Mouse (Mus musculus): ENCODE data around the gene Gm10309. TPM values are rescaled to one million over a fixed set of nuclear protein-coding genes. Genes with fewer than 3 reads are reported as not detected.

The Gm10309 gene
- polyA plus RNA-seq, 1 experiment from 2014 or later: 0.25 TPM

DNA sequence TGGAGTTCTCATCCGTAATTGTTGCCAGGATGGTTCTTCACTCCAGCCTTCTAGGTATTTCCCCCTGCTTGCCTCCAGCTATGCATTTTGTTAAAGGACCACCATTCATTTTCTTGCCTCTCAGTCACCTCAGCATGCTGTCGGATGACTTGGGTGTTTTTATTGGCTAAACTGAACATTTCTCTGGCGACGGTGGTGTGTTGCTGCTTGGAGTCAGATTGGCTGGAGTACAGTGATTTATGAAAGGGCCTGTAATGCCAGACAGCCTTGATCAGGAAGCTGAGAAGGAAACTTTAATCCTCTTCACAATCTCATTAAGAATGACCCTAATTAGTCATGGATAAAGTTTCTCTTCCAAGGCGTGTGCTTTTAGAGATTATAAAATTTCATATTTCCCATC lies 4.8 kb upstream of the Gm10309 start:
- WGBS: 65% methylated on average over 5 of the region's 5 CpGs

GRCm38 (mm10) chr17:86508212-86508490 lies 3.1 kb upstream of the Gm10309 start:
- Histone ChIP-seq H3K27me3 (replicated peaks) (no peaks in the 10 kb centered on the region), H3K4me2 (no peak overlapping the region), H3K9me3 (no peaks in the 10 kb centered on the region), H3K4me3 (no peak overlapping the region), H3K4me1 (peaks cover 41% of the 10 kb centered on the region), H3K27ac (replicated peaks) (no peak overlapping the region), H3K9ac (no peak overlapping the region), H3K36me3 (peaks cover 3% of the 10 kb centered on the region; the same call in 1 of the 2 replicates)
- 77% methylated on average over 3 of the region's 3 CpGs for WGBS
- no peak for ATAC-seq (ENCODE audit: extremely low read depth, insufficient number of reproducible peaks, low FRiP score, low TSS enrichment)

More for the DNA sequence above, 4.8 kb upstream of the Gm10309 start:
- no peak overlapping the region for H3K9ac ChIP-seq
- no peak overlapping the region for H3K4me2 ChIP-seq
- no peaks in the 10 kb centered on the region for H3K9me3 ChIP-seq
- peaks cover 52% of the 10 kb centered on the region for H3K4me1 ChIP-seq
- peaks cover 3% of the 10 kb centered on the region; the same call in 1 of the 2 replicates for H3K36me3 ChIP-seq
- H3K27ac ChIP-seq (replicated peaks): peak overlapping the region; percentile 64
- ATAC-seq (ENCODE audit: extremely low read depth, insufficient number of reproducible peaks, low FRiP score, low TSS enrichment): no peak
- no peaks in the 10 kb centered on the region for H3K27me3 ChIP-seq (replicated peaks)
- H3K4me3 ChIP-seq: no peak overlapping the region

GRCm38 (mm10) chr17:86507342-86508211 lies 2.5 kb upstream of the Gm10309 start:
- no peak for ATAC-seq (ENCODE audit: extremely low read depth, insufficient number of reproducible peaks, low FRiP score, low TSS enrichment)
- H3K4me3 ChIP-seq: no peak overlapping the region
- no peak overlapping the region for H3K4me2 ChIP-seq
- WGBS: 60% methylated on average over 19 of the region's 19 CpGs
- H3K27ac ChIP-seq (replicated peaks): peak overlapping the region; percentile 82
- no peak overlapping the region for H3K9ac ChIP-seq
- H3K9me3 ChIP-seq: no peaks in the 10 kb centered on the region
- H3K36me3 ChIP-seq: peaks cover 3% of the 10 kb centered on the region; the same call in 1 of the 2 replicates
- peaks cover 39% of the 10 kb centered on the region for H3K4me1 ChIP-seq
- no peaks in the 10 kb centered on the region for H3K27me3 ChIP-seq (replicated peaks)

- no peaks in the 10 kb centered on the region for H3K9me3 ChIP-seq
- WGBS: 56% methylated on average over 5 of the region's 5 CpGs
- H3K27ac ChIP-seq (replicated peaks): peak overlapping the region; percentile 82
- H3K27me3 ChIP-seq (replicated peaks): no peaks in the 10 kb centered on the region
- H3K36me3 ChIP-seq: peaks cover 3% of the 10 kb centered on the region; the same call in 1 of the 2 replicates
- H3K4me3 ChIP-seq: no peak overlapping the region
- no peak overlapping the region for H3K9ac ChIP-seq
- H3K4me2 ChIP-seq: 0 out of 2 replicates have a peak overlapping the region, but pooled peaks have one; percentile 3
- ATAC-seq (ENCODE audit: extremely low read depth, insufficient number of reproducible peaks, low FRiP score, low TSS enrichment): no peak
- peaks cover 37% of the 10 kb centered on the region for H3K4me1 ChIP-seq
These were observed 1.8 kb upstream of the Gm10309 start for GRCm38 (mm10) chr17:86506881-86507280.

DNA sequence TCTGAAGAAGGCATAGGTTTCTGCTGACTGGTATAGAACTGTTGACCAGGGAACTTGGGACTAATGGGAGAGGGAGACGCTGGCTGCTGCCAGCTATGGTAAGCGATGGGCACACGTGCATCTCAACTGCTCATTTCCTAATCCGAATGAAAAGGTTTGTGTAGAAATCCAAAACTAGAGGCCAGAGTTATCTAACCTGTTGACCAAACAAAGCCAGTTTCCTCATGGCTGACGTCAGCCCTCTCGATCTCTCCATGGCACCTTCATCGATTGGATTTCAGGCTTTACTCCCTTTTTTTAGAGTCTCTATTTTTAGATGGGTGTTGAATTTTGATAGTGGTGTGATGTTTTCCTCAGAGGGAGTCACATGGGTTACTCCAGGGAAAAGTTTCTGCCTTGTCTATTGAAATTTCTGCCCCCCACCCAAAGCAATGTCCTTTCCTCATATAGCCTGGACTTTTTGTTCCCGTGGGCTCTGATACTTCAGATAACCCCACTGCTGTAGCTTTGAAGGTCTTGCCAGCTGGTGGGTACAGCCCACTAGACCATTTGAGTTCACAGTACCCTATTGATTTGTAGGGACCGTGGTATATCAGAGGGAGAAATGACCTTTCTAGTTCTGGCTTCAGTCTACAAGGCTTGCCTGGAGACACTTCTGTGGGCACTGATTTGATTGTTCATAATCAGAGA lies 1.7 kb downstream of the Gm10309 start:
- H3K27me3 ChIP-seq (replicated peaks): no peaks in the 10 kb centered on the region
- 78% methylated on average over 9 of the region's 9 CpGs for WGBS

GRCm38 (mm10) chr17:86501393-86501792 lies 3.6 kb downstream of the Gm10309 start:
- Histone ChIP-seq H3K4me1 (peaks cover 24% of the 10 kb centered on the region), H3K4me3 (no peak overlapping the region), H3K36me3 (peaks cover 19% of the 10 kb centered on the region), H3K27ac (replicated peaks) (no peak overlapping the region), H3K27me3 (replicated peaks) (no peaks in the 10 kb centered on the region), H3K9ac (no peak overlapping the region), H3K9me3 (no peaks in the 10 kb centered on the region), H3K4me2 (no peak overlapping the region)
- no peak for ATAC-seq (ENCODE audit: extremely low read depth, insufficient number of reproducible peaks, low FRiP score, low TSS enrichment)
- 67% methylated on average over 4 of the region's 4 CpGs for whole genome bisulfite sequencing

More for the DNA sequence above, 1.7 kb downstream of the Gm10309 start:
- Histone ChIP-seq H3K9ac (no peak overlapping the region), H3K36me3 (peaks cover 9% of the 10 kb centered on the region), H3K9me3 (no peaks in the 10 kb centered on the region), H3K4me1 (peaks cover 41% of the 10 kb centered on the region), H3K4me2 (no peak overlapping the region), H3K4me3 (no peak overlapping the region), H3K27ac (replicated peaks) (no peak overlapping the region)
- no peak for ATAC-seq (ENCODE audit: extremely low read depth, insufficient number of reproducible peaks, low FRiP score, low TSS enrichment)

DNA sequence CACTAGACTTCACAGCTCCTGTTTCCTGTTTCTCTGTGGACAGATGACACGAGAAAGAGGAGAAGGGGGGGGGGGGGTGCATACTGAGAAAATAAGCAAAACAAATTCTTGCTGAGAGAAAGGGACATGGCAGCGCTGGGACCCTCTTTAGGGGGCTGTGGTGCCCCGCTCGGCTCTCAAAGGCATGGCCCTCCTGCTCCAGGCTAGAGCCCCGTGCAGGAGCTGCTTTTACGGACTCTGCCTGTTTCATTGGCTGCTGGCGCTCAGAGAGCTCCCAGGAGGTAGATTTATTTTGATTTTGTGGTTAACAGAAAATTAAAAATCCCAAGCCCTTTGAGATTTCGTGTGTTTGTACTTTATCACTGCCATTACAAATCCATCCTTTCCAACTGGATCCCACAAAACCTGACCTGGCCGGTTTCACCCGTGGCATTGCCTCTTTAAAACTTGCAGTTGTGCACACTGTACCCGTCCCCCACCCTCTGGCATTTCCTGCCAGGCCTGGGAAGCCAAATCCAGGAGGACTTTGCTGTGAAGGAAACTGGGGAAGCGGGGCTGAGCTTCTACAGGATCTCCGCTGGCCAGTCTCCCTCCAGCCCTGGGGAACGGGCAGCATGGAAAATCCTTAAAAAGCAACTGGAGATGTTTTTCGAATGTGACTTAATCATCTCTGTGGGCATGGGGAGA lies 5.5 kb downstream of the Gm10309 start:
- Histone ChIP-seq H3K36me3 (peaks cover 23% of the 10 kb centered on the region), H3K27ac (replicated peaks) (peak overlapping the region; percentile 86), H3K4me3 (no peak overlapping the region), H3K9ac (peak overlapping the region; percentile 33; the same call in 1 of the 2 replicates), H3K27me3 (replicated peaks) (no peaks in the 10 kb centered on the region), H3K4me2 (peak overlapping the region; percentile 8; the same call in 1 of the 2 replicates), H3K4me1 (peaks cover 28% of the 10 kb centered on the region), H3K9me3 (no peaks in the 10 kb centered on the region)
- WGBS: 51% methylated on average over 15 of the region's 15 CpGs
- no peak for ATAC-seq (ENCODE audit: extremely low read depth, insufficient number of reproducible peaks, low FRiP score, low TSS enrichment)

DNA sequence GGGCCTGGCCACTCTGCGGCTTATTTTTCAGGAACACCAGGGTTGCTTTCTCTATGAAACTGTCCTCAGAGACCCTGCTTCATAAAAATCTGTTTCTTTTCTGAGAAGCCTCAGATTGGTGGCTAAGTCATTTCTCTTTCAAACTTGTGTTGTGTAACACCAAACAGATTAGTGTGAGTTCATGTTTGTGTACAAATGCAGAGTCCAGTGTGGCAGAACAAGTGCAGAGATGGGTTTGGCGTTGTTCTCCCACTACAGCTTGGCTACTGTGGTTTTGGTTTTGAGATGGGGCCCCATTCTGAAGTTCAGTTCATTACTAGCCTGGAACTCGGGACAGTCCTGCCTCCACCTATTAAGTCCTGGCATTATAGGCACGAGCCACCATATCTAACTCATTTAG lies 7.7 kb downstream of the Gm10309 start:
- Histone ChIP-seq H3K9me3 (no peaks in the 10 kb centered on the region), H3K4me1 (peaks cover 30% of the 10 kb centered on the region), H3K36me3 (peaks cover 27% of the 10 kb centered on the region), H3K27ac (replicated peaks) (no peak overlapping the region), H3K4me2 (no peak overlapping the region), H3K9ac (no peak overlapping the region), H3K4me3 (no peak overlapping the region), H3K27me3 (replicated peaks) (no peaks in the 10 kb centered on the region)
- no peak for ATAC-seq (ENCODE audit: extremely low read depth, insufficient number of reproducible peaks, low FRiP score, low TSS enrichment)
- 77% methylated on average over 4 of the region's 4 CpGs for WGBS

GRCm38 (mm10) chr17:86496123-86496771 lies 8.8 kb downstream of the Gm10309 start:
- no peaks in the 10 kb centered on the region for H3K9me3 ChIP-seq
- WGBS: 78% methylated on average over 9 of the region's 9 CpGs

DNA sequence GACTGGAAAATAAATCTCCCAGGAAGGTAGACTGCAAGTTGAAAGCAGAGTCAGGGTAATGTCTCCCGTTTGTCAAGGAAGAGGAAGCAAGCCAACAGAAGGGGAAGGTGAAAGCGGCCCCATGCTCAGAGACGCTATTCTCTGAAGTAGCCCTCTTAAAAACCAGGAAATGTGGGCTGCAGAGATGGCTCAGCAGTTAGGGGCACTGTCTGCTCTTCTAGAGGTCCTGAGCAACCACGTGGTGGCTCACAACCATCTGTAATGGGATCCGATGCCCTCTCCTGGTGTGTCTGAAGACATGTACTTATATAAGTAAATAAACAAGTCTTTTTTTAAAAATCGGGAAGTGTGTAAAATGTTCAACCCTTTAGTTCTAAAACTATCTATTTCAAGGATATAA lies 10.1 kb downstream of the Gm10309 start:
- no peak overlapping the region for H3K27ac ChIP-seq (replicated peaks)
- no peak overlapping the region for H3K4me2 ChIP-seq
- no peaks in the 10 kb centered on the region for H3K9me3 ChIP-seq
- WGBS: 49% methylated on average over 6 of the region's 6 CpGs
- no peak for ATAC-seq (ENCODE audit: extremely low read depth, insufficient number of reproducible peaks, low FRiP score, low TSS enrichment)
- no peak overlapping the region for H3K9ac ChIP-seq
- peaks cover 29% of the 10 kb centered on the region for H3K4me1 ChIP-seq
- H3K36me3 ChIP-seq: peaks cover 40% of the 10 kb centered on the region
- H3K4me3 ChIP-seq: no peak overlapping the region
- no peaks in the 10 kb centered on the region for H3K27me3 ChIP-seq (replicated peaks)

More at GRCm38 (mm10) chr17:86496123-86496771, 8.8 kb downstream of the Gm10309 start:
- Histone ChIP-seq H3K4me2 (no peak overlapping the region), H3K36me3 (peaks cover 36% of the 10 kb centered on the region), H3K4me1 (peaks cover 35% of the 10 kb centered on the region), H3K27ac (replicated peaks) (no peak overlapping the region), H3K27me3 (replicated peaks) (no peaks in the 10 kb centered on the region), H3K4me3 (no peak overlapping the region), H3K9ac (no peak overlapping the region)
- no peak for ATAC-seq (ENCODE audit: extremely low read depth, insufficient number of reproducible peaks, low FRiP score, low TSS enrichment)

- Histone ChIP-seq H3K4me1 (peaks cover 26% of the 10 kb centered on the region), H3K27ac (replicated peaks) (no peak overlapping the region), H3K4me2 (no peak overlapping the region), H3K4me3 (no peak overlapping the region), H3K36me3 (peaks cover 40% of the 10 kb centered on the region), H3K9me3 (no peaks in the 10 kb centered on the region), H3K27me3 (replicated peaks) (no peaks in the 10 kb centered on the region), H3K9ac (no peak overlapping the region)
- 54% methylated on average over 6 of the region's 6 CpGs for WGBS
- no peak for ATAC-seq (ENCODE audit: extremely low read depth, insufficient number of reproducible peaks, low FRiP score, low TSS enrichment)
These were observed 10.5 kb downstream of the Gm10309 start for GRCm38 (mm10) chr17:86494494-86494893.

Data from heart, embryonic 13.5 days (tissue).